Mouse (Mus musculus) kidney, adult 2 months (tissue): ENCODE results near the gene 0610037L13Rik. TPM values are rescaled to one million over a fixed set of nuclear protein-coding genes. Genes with fewer than 3 reads are reported as not detected.

ENCODE experiments used
- DNase-seq: peaks from one replicate; pipeline ENCODE4 v3.0.0; 2021
- H3K27ac ChIP-seq: fragments of 200-500 bp; 2 replicates; pipeline ENCODE4 v1.5.1; 2012; ENCODE audit warnings: low read depth, low read length, control low read depth, inconsistent platforms; ENCODE audit not compliant: insufficient read depth
- H3K27me3 ChIP-seq: fragments of 200-500 bp; replicated peaks from 2 replicates; pipeline ENCODE4 v1.6.1; 2012; ENCODE audit warnings: mild to moderate bottlenecking, moderate library complexity, low read length, inconsistent platforms; ENCODE audit not compliant: control insufficient read depth, insufficient read depth
- H3K36me3 ChIP-seq: fragments of 200-500 bp; 2 replicates; pipeline ENCODE4 v1.6.1; 2012; ENCODE audit warnings: mild to moderate bottlenecking, moderate library complexity, low read length, inconsistent platforms; ENCODE audit not compliant: control insufficient read depth, insufficient read depth
- H3K4me1 ChIP-seq: fragments of 200-500 bp; 2 replicates; pipeline ENCODE4 v1.6.1; 2011; ENCODE audit warnings: low read length; ENCODE audit not compliant: control insufficient read depth, insufficient read depth
- H3K4me3 ChIP-seq: fragments of 200-500 bp; 2 replicates; pipeline ENCODE4 v1.5.1; 2011; ENCODE audit warnings: mild to moderate bottlenecking, low read depth, low read length, control low read depth; ENCODE audit not compliant: insufficient read depth
- CTCF ChIP-seq: fragments of 200-500 bp; conservative IDR thresholded peaks from 2 replicates; pipeline ENCODE4 v1.5.1; 2011; ENCODE audit warnings: low read depth, mild to moderate bottlenecking, control low read depth, low read length, moderate library complexity, mixed read lengths; ENCODE audit not compliant: insufficient read depth, insufficient read length
- POLR2A ChIP-seq: fragments of 200-500 bp; IDR thresholded peaks from one replicate; pipeline ENCODE4 v1.6.1; 2011; ENCODE audit warnings: low read depth, low read length, control low read depth
- WGBS: fragments of 180-500 bp; shearing (Covaris S2); methylation state at CpG from one replicate; pipeline ENCODE4 v1.1.7; 2018; 5-methylcytosine and 5-hydroxymethylcytosine counted together
- polyA plus RNA-seq: library from polyadenylated mRNA; depleted of rRNA; stranded (reverse); fragments of >200 nt; gene quantifications from 2 replicates; pipeline ENCODE4 v1.2.3, GENCODE M21; 2012

Gene 0610037L13Rik
- polyA plus RNA-seq, 1 experiment: 45.9 TPM

- WGBS: 80% methylated on average over 7 of the region's 7 CpGs
- Histone ChIP-seq H3K4me1 (peaks cover 2% of the 10 kb centered on the region; the same call in 1 of the 2 replicates), H3K36me3 (no peaks in the 10 kb centered on the region; the same call in 1 of the 2 replicates), H3K27me3 (no peaks in the 10 kb centered on the region), H3K27ac (no peak overlapping the region), H3K4me3 (no peak overlapping the region)
- no peak for DNase-seq
- TF ChIP-seq CTCF (no peak), POLR2A (no peak)
These were observed 3.2 kb upstream of the 0610037L13Rik start for GRCm38 (mm10) chr4:107886371-107886770.

- Histone ChIP-seq H3K36me3 (no peaks in the 10 kb centered on the region; the same call in 1 of the 2 replicates), H3K27ac (peak overlapping the region; percentile 49), H3K4me1 (peaks cover 2% of the 10 kb centered on the region; the same call in 1 of the 2 replicates), H3K27me3 (no peaks in the 10 kb centered on the region), H3K4me3 (peak overlapping the region; percentile 72)
- DNase-seq: no peak
- TF ChIP-seq POLR2A (no peak), CTCF (no peak)
- WGBS: under 1% methylated on average over 12 of the region's 12 CpGs
These were observed 255 bp upstream of the 0610037L13Rik start for GRCm38 (mm10) chr4:107889385-107889730.

- 76% methylated on average over 2 of the region's 2 CpGs for WGBS
- H3K4me3 ChIP-seq: no peak overlapping the region
- no peaks in the 10 kb centered on the region for H3K27me3 ChIP-seq
- H3K4me1 ChIP-seq: peaks cover 2% of the 10 kb centered on the region; the same call in 1 of the 2 replicates
- no peaks in the 10 kb centered on the region for H3K36me3 ChIP-seq
- TF ChIP-seq POLR2A (no peak), CTCF (peak; percentile 30; the same call in 1 of the 2 replicates)
- no peak overlapping the region for H3K27ac ChIP-seq
- peak; percentile 19 for DNase-seq
These were observed 3.0 kb downstream of the 0610037L13Rik start for GRCm38 (mm10) chr4:107892663-107893062.

- Histone ChIP-seq H3K4me3 (no peak overlapping the region), H3K27me3 (no peaks in the 10 kb centered on the region)
These were observed 9.8 kb downstream of the 0610037L13Rik start for GRCm38 (mm10) chr4:107899211-107899927.

GRCm38 (mm10) chr4:107900206-107900605 lies 10.6 kb downstream of the 0610037L13Rik start:
- WGBS: 88% methylated on average over 3 of the region's 3 CpGs
- Histone ChIP-seq H3K36me3 (no peaks in the 10 kb centered on the region), H3K4me3 (no peak overlapping the region), H3K27me3 (no peaks in the 10 kb centered on the region), H3K4me1 (0 out of 2 replicates have a peak, but pooled peaks cover 4% of the 10 kb centered on the region), H3K27ac (no peak overlapping the region)
- DNase-seq: no peak
- TF ChIP-seq CTCF: no peak
- no peak for TF ChIP-seq POLR2A

More at GRCm38 (mm10) chr4:107899211-107899927, 9.8 kb downstream of the 0610037L13Rik start:
- H3K36me3 ChIP-seq: no peaks in the 10 kb centered on the region
- H3K4me1 ChIP-seq: 0 out of 2 replicates have a peak, but pooled peaks cover 4% of the 10 kb centered on the region
- WGBS: 60% methylated on average over 5 of the region's 5 CpGs
- DNase-seq: no peak
- no peak for TF ChIP-seq POLR2A
- no peak for TF ChIP-seq CTCF
- no peak overlapping the region for H3K27ac ChIP-seq

- no peak for DNase-seq
- TF ChIP-seq CTCF (no peak), POLR2A (no peak)
- 0 out of 2 replicates have a peak, but pooled peaks cover 4% of the 10 kb centered on the region for H3K4me1 ChIP-seq
- no peak overlapping the region for H3K27ac ChIP-seq
- peaks cover 3% of the 10 kb centered on the region; the same call in 1 of the 2 replicates for H3K36me3 ChIP-seq
- 86% methylated on average over 10 of the region's 10 CpGs for WGBS
- no peak overlapping the region for H3K4me3 ChIP-seq
- no peaks in the 10 kb centered on the region for H3K27me3 ChIP-seq
These were observed 14.6 kb downstream of the 0610037L13Rik start for GRCm38 (mm10) chr4:107904252-107904651.

GRCm38 (mm10) chr4:107906561-107906960 lies 16.9 kb downstream of the 0610037L13Rik start:
- Histone ChIP-seq H3K4me1 (no peaks in the 10 kb centered on the region), H3K4me3 (no peak overlapping the region), H3K27ac (no peak overlapping the region), H3K36me3 (peaks cover 3% of the 10 kb centered on the region; the same call in 1 of the 2 replicates), H3K27me3 (no peaks in the 10 kb centered on the region)
- DNase-seq: no peak
- TF ChIP-seq POLR2A: no peak
- TF ChIP-seq CTCF: no peak
- WGBS: 90% methylated on average over 9 of the region's 9 CpGs
